Mouse (Mus musculus) hindbrain, embryonic 10.5 days (tissue): ENCODE measurements around the gene Abhd17c. TPM values are rescaled to one million over a fixed set of nuclear protein-coding genes. Genes with fewer than 3 reads are reported as not detected.
A peak's percentile ranks its signal among the peaks of the same experiment; 100 is the strongest.
"Not testable (repeated sequence)": the region's sequence is repeated elsewhere in the genome, so short reads cannot be mapped to it uniquely, and the experiment has no call there.

Source experiments
- DNase-seq: peaks from one replicate; pipeline ENCODE4 v3.0.0-alpha.2; 2017; ENCODE audit warnings: low spot score
- H3K27ac ChIP-seq: fragments of 300-500 bp; sonication (generic); 2 replicates; pipeline ENCODE4 v1.5.1; 2016; ENCODE audit warnings: mild to moderate bottlenecking, moderate library complexity
- H3K27me3 ChIP-seq: fragments of 300-500 bp; sonication (generic); 2 replicates; pipeline ENCODE4 v1.6.1; 2016; ENCODE audit warnings: mild to moderate bottlenecking; ENCODE audit not compliant: poor library complexity, insufficient read depth, severe bottlenecking
- H3K36me3 ChIP-seq: fragments of 300-500 bp; sonication (generic); 2 replicates; pipeline ENCODE4 v1.6.1; 2016; ENCODE audit warnings: mild to moderate bottlenecking, moderate library complexity
- H3K4me1 ChIP-seq: fragments of 300-500 bp; sonication (generic); replicated peaks from 2 replicates; pipeline ENCODE4 v1.6.1; 2016; ENCODE audit warnings: mild to moderate bottlenecking
- H3K4me3 ChIP-seq: fragments of 300-500 bp; sonication (generic); 2 replicates; pipeline ENCODE4 v1.5.1; 2016; ENCODE audit warnings: mild to moderate bottlenecking, moderate library complexity
- H3K9me3 ChIP-seq: fragments of 300-500 bp; sonication (generic); 2 replicates; pipeline ENCODE4 v1.6.1; 2016; ENCODE audit warnings: mild to moderate bottlenecking, moderate library complexity
- WGBS: fragments of 180-500 bp; shearing (Covaris S2); methylation state at CpG from one replicate; pipeline ENCODE4 v1.1.7; 2016; 5-methylcytosine and 5-hydroxymethylcytosine counted together
- polyA plus RNA-seq: library from polyadenylated mRNA; unstranded; fragments of >200 nt; fragmentation: Nextera tagmentation; extraction: Ambion mirVana; gene quantifications from 2 replicates; pipeline ENCODE4 v1.2.1, GENCODE M21; 2016

Abhd17c gene
- polyA plus RNA-seq: 26.7 and 32.2 TPM in 2 replicates

- no peaks in the 10 kb centered on the region for H3K9me3 ChIP-seq
- H3K4me1 ChIP-seq: peaks cover 51% of the 10 kb centered on the region
- under 1% methylated on average over 109 of the region's 109 CpGs for WGBS
Measured at GRCm38 (mm10) chr7:84151001-84151959, at the start of gene Abhd17c. Abhd17c (minus strand) TSS chr7:84151893.

DNA sequence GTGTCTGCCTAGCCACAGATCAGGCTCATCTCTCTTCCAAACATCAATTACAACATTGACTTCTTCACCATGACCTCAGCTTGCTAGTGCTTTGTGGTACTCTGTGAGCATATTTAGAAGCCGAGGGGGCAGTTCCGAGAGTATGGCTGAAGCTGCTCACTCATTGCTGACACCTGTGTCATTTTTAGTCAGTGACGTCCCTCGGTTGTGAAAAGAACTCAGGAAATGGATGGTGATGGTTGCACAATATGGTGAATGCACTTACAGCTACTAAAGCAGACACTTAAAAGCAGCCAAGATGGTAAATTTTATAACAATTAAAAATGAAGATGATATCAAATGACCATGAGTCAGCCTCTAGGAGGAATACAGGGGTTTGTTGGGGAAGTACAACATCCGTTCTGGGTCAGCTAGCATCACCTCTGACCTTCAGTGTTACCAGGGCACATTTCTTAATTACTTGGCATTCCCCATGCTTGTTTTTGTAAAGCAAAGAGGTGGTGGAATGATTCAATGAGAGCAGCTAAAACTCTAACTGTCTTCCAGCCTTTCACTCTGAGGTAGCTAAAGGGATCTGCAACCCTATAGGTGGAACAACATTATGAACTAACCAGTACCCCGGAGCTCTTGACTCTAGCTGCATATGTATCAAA is 45.6 kb upstream of the Abhd17c start:
- DNase-seq: no peak
- no peak overlapping the region for H3K4me3 ChIP-seq
- no peaks in the 10 kb centered on the region for H3K9me3 ChIP-seq
- 80% methylated on average over 6 of the region's 6 CpGs for WGBS
- H3K27ac ChIP-seq: no peak overlapping the region
- H3K36me3 ChIP-seq: no peaks in the 10 kb centered on the region
- H3K27me3 ChIP-seq: no peaks in the 10 kb centered on the region; the same call in 1 of the 2 replicates
- H3K4me1 ChIP-seq: no peaks in the 10 kb centered on the region

More at GRCm38 (mm10) chr7:84151001-84151959, at the start of gene Abhd17c:
- H3K27me3 ChIP-seq: no peaks in the 10 kb centered on the region
- H3K36me3 ChIP-seq: peaks cover 15% of the 10 kb centered on the region
- peak; percentile 64 for DNase-seq
- peak within 1 kb of the TSS; percentile 90 for H3K4me3 ChIP-seq
- peak within 1 kb of the TSS; percentile 98 for H3K27ac ChIP-seq

GRCm38 (mm10) chr7:84196221-84196620 is 44.5 kb upstream of the Abhd17c start:
- WGBS: 90% methylated on average over 6 of the region's 6 CpGs
- H3K9me3 ChIP-seq: no peaks in the 10 kb centered on the region
- DNase-seq: no peak
- H3K27me3 ChIP-seq: no peaks in the 10 kb centered on the region; the same call in 1 of the 2 replicates
- H3K4me1 ChIP-seq: no peaks in the 10 kb centered on the region
- H3K27ac ChIP-seq: no peak overlapping the region
- no peaks in the 10 kb centered on the region for H3K36me3 ChIP-seq
- H3K4me3 ChIP-seq: no peak overlapping the region

GRCm38 (mm10) chr7:84192256-84192655 is 40.6 kb upstream of the Abhd17c start:
- Histone ChIP-seq H3K27me3 (no peaks in the 10 kb centered on the region), H3K4me1 (no peaks in the 10 kb centered on the region), H3K27ac (no peak overlapping the region), H3K4me3 (no peak overlapping the region), H3K9me3 (no peaks in the 10 kb centered on the region), H3K36me3 (no peaks in the 10 kb centered on the region)
- 89% methylated on average over 3 of the region's 3 CpGs for WGBS
- DNase-seq: no peak

DNA sequence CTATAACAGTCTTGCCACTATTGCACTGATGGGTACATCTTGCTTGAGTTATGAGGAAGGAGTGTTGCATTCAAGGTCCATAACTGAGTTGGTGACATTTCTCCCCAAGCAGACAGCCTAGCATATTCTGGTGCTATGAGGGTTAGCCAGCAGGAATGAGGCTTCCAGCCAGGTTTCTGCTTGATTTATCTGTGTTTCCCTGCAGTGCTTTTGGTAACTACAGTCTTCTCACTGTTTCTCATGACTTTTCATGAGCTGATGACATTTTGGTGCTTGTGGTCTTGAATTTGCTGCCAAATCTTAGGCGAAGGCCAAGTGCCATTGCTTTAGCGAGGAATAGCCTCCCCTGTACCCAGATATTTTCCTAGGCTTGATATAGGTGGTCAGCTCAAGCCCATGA is 39.8 kb upstream of the Abhd17c start:
- 90% methylated on average over 2 of the region's 2 CpGs for WGBS
- no peak overlapping the region for H3K4me3 ChIP-seq
- no peaks in the 10 kb centered on the region for H3K36me3 ChIP-seq

DNA sequence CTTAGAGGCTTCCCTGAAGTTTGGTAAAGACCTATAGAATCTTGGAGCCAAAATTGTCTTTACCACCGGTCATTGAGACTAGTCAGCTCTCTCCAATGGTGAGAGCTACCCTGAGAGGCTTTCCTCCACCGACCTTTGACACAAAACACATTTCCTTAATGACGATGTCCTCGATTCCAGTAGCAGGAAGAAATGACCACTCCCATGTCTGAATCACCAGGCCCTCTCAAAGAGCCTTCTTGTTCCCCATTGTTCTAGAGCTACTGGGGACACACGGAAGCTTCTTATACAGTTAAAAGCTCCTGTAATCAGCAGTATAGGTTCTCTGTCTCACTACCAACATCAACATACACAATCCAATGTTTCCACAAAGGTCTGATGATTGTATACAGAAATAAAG is 36.5 kb upstream of the Abhd17c start:
- DNase-seq: no peak
- no peaks in the 10 kb centered on the region for H3K4me1 ChIP-seq
- 85% methylated on average over 5 of the region's 5 CpGs for WGBS
- no peaks in the 10 kb centered on the region for H3K27me3 ChIP-seq
- H3K9me3 ChIP-seq: no peaks in the 10 kb centered on the region
- no peak overlapping the region for H3K27ac ChIP-seq
- no peaks in the 10 kb centered on the region for H3K36me3 ChIP-seq
- no peak overlapping the region for H3K4me3 ChIP-seq

More for the DNA sequence above, 39.8 kb upstream of the Abhd17c start:
- Histone ChIP-seq H3K27me3 (no peaks in the 10 kb centered on the region), H3K9me3 (no peaks in the 10 kb centered on the region), H3K4me1 (no peaks in the 10 kb centered on the region), H3K27ac (no peak overlapping the region)
- DNase-seq: no peak

GRCm38 (mm10) chr7:84185196-84185595 is 33.5 kb upstream of the Abhd17c start:
- no peaks in the 10 kb centered on the region for H3K36me3 ChIP-seq
- no peak overlapping the region for H3K4me3 ChIP-seq
- no peak for DNase-seq
- H3K9me3 ChIP-seq: no peaks in the 10 kb centered on the region
- 77% methylated on average over 4 of the region's 4 CpGs for WGBS
- H3K27me3 ChIP-seq: no peaks in the 10 kb centered on the region
- no peak overlapping the region for H3K27ac ChIP-seq
- H3K4me1 ChIP-seq: no peaks in the 10 kb centered on the region

- Histone ChIP-seq H3K4me3 (no peak overlapping the region), H3K27ac (no peak overlapping the region), H3K9me3 (no peaks in the 10 kb centered on the region), H3K36me3 (no peaks in the 10 kb centered on the region), H3K4me1 (no peaks in the 10 kb centered on the region), H3K27me3 (no peaks in the 10 kb centered on the region)
- WGBS: 68% methylated on average over 3 of the region's 3 CpGs
- DNase-seq: no peak
Measured at GRCm38 (mm10) chr7:84184703-84185102, 33.0 kb upstream of the Abhd17c start.

GRCm38 (mm10) chr7:84178809-84179208 is 27.1 kb upstream of the Abhd17c start:
- not testable (repeated sequence) for H3K27me3 ChIP-seq, H3K36me3 ChIP-seq, H3K4me3 ChIP-seq, H3K27ac ChIP-seq, DNase-seq, H3K4me1 ChIP-seq, H3K9me3 ChIP-seq
- WGBS: 91% methylated on average over 2 of the region's 2 CpGs

DNA sequence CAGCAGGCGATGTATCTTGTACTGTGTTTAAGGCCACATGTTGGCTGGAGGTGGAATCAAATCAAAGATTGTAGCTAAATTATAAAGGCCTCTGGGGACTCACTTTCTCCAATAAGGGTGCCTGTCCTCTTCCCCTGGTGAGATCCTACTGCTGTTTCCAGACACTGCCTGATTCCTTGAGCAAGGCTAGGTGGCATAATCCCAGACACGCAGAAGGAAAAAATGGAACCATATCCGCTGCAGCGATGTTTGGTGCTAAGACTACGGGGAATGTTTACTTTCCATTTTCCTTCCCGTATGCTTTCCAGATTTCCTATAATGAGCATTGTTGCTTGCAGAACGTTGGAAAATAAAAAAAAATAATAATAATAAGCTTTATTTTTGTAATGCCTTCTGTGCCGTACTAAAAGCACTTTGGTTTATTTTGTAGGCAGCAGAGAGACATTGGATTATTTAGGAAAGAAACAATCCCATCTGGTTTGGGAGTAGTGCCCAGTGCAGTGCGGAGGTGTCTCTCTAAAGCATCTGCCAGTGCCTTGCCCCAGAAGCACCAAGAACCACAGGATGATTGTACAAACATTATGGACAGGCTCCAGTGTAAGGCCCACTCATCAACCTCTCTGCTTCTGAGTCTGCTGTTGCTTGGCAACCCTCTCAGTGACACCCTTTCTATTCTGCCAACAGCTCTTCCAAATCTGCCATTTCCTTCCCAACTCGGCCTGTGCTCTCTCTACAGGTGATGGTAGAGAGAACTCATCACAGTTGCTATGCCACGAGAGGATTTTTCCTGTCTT is 23.2 kb upstream of the Abhd17c start:
- H3K4me1 ChIP-seq: no peaks in the 10 kb centered on the region
- no peaks in the 10 kb centered on the region for H3K9me3 ChIP-seq
- H3K4me3 ChIP-seq: no peak overlapping the region
- DNase-seq: no peak
- H3K27me3 ChIP-seq: no peaks in the 10 kb centered on the region
- H3K27ac ChIP-seq: no peak overlapping the region
- no peaks in the 10 kb centered on the region for H3K36me3 ChIP-seq
- 84% methylated on average over 11 of the region's 11 CpGs for WGBS

- Histone ChIP-seq H3K4me3 (no peak overlapping the region), H3K9me3 (no peaks in the 10 kb centered on the region), H3K27ac (no peak overlapping the region), H3K36me3 (no peaks in the 10 kb centered on the region), H3K4me1 (no peaks in the 10 kb centered on the region), H3K27me3 (no peaks in the 10 kb centered on the region)
- DNase-seq: no peak
- 89% methylated on average over 4 of the region's 4 CpGs for WGBS
Measured at GRCm38 (mm10) chr7:84173394-84173793, 21.7 kb upstream of the Abhd17c start.

DNA sequence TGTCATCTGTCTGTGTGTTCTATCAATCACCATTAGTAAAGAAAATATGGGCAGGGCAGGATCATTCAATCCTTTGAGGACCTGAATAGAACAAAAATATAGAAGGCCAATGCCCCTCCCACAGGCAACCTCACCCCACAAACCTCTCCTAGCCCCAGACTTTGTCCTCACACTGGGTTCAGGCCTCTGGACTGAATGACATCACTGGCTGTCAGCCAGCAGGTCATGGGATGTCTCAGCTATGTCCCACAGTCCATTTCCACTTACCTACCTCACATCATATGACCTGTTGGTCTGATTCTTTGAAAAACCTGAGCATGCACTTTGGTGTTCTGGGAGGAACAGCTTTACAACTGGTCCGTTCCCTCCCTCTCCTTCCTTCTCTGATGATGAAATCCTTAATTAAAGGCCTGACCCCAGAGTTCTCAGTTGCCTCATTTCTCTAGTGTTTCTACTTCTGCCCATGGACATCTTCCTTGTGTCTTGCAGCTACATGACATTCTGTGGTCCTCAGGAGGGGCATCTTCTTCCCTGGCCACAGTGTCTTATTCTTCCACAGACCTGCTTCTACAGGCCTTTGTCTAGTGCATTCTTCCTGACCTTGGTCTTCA is 19.6 kb upstream of the Abhd17c start:
- 93% methylated on average over 1 of the region's 1 CpGs for WGBS
- DNase-seq: no peak
- Histone ChIP-seq H3K4me1 (no peaks in the 10 kb centered on the region), H3K27me3 (no peaks in the 10 kb centered on the region), H3K36me3 (no peaks in the 10 kb centered on the region), H3K27ac (no peak overlapping the region), H3K4me3 (no peak overlapping the region), H3K9me3 (no peaks in the 10 kb centered on the region)
